Mouse (Mus musculus): Measurements from ENCODE around the gene Rdh1. TPM values are rescaled to one million over a fixed set of nuclear protein-coding genes. Genes with fewer than 3 reads are reported as not detected.
"Not testable (repeated sequence)": the region's sequence is repeated elsewhere in the genome, so short reads cannot be mapped to it uniquely, and the experiment has no call there.

Rdh1 gene
- total RNA-seq, 2 experiments from 2014 or later, result 0.05 to 0.08 TPM

DNA sequence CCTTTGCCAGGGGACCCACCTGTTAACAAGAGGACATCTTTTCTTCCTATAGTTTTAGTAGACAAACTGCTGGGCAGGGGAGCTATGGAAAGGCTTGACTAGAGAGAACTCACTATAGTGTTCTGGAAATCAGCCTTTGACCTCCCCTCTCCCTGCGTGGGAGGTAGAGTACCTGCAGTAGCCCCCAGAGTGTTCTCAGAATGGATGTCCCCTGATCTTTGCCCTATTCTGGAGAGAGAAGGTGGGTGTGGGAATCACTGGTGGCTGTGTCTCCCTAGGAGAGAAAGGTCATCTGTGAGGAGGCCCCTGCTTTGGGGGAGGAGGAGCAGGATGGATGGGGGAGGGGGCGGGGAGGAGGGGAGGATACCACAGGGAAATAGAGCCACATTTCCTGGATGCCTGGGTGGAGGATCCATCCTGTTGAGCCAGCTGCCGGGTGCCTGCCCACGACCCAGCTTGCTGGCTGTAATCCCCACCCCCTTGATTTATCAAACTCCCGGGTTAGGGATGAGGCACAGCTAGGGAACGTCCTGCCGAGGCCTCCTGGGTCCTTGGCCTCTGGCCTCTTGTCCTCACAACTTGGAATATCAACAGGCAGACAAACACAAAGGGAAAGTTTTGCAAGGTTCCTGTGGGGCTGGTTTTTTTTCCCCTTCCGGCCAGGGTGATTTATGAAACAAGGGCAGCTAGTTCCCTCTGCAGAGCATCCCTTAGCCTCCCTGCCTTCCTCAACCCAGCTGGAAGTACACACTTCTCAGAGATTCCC lies 10.5 kb upstream of the Rdh1 start:
- peak; percentile 57 for DNase-seq

DNA sequence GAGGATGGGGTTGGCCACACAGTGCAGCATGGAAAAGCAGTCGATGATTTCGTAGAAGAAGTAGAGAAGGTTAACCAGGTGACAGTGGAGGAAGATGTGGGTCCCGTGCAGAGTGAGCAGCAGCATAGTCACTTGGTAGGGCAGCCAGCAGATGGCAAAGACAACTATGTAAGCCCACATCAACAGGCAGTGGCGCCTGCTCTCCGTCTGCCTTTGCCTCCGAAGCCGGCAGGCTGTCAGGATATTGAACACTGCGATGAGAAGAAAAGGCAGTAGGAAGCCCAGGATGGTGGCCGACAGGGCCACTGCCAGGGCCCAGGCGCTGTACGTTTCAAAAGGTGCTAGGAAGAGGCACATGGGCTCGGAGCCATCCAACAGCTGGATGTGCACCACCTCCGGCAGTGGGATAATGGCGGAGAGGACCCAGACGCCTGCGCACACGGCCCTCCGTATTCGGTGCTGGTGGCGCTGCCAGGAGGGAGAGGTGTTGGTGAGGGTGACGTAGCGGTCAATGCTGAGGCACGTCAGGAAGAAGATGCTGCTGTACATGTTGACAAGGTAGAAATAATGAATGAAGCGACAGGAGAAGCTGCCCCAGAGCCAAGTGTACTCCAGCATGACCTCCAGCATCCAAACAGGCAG lies 9.3 kb upstream of the Rdh1 start:
- no peak for DNase-seq

DNA sequence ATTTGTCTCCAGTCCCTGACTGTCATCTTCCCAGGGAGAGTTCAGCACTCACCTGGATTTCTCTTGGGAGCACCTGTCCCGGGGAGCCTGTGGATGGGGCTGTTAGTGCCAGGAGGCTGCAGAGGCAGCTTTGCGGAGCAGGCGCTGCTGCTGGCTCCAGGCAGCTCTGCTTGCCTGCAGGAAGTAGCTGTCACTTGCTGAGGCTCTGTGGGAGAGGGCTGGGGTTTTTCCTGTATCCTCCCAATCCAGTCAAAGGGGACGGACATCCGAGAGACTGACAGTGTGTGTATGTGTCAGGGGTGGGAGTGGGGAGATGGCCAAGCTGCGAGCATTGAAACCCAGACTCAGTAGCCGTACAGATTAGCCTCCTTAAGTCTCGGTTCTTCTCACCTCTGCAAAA lies 8.0 kb upstream of the Rdh1 start, which contains the start of gene Gpr182:
TSS of gene Gpr182 (minus strand) at position 185 of the 400 bp plus-strand sequence.
- DNase-seq, result no peak

DNA sequence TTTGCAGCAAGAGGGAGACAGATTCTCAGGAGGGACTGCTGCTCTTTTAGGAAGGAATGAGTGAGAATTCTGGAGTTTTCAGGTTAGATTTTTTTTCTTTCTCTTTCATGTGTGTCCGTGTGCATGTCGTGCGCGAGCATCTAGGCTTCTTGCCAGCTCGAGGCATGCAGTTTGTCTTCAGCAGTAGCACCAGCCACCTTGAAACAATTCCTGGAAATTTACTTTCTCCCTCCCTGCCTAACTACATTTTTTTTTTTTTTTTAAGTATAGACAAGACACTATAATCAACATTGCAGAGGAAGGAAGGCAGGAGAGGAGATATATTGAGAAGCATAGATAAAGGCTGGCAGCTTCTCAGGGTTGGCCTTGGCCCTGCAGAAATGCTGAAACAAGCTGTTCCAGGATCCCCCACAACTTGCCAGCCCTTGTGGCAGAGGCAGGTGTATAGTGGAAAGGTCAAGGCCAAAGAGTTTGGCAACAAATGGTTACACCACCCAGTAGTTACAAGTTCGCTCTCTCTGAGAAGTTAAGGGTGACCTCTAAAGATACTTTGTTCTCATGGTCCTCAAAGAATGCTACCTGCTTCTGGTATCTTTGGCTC lies 4.9 kb upstream of the Rdh1 start:
- DNase-seq, result no peak

DNA sequence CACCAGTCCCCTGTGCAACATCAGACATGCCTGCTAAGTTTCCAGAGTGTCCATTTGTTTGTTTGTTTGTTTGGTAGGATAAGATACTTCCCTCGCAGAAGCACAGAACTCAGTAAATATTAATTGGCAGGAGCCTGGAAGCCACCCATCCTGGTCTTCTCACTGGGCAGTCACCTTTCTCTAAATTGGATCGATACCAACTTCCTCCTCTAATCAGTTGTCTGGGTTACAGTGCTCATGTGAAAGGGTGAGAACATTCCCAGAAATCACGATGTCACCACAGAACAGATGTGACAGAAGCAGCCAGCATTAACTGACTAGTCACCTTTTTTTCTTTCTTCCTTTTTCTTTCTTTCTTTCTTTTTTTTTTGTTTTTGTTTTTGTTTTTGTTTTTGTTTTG lies 4.3 kb upstream of the Rdh1 start:
- no peak for DNase-seq

DNA sequence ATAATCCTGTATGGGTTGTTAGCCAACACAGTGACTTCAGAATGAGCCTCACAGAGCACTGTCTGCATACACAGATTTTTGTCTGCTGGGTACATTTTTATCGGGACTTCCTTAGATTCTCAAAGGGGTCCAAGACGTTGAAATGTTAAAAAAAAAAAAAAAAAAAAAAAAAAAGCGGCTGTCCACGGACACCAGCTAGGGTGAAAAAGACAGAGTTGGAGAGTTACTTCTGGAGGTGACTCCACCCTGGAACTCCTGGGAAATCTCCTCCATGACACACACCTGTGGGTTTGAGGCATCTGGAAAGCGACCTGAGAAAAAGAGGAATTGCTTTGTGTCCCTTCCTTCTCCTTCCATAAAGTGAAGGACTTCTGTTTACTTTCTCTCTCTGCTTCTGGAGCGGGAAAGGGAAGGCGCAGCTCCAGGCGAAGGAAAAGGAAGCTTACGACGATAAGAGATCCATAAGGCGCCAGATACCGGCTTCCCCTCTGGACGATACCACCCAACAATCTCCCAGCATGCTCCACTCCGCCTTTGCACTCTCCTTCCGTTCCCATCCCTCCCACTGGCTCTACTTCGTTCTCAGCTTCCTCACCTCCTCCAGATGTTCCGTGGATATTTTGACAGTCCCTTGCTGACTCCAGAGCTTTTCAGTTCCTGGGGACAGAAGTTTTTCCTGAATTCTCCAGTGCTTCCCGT lies 3.6 kb upstream of the Rdh1 start:
- no peak for DNase-seq

DNA sequence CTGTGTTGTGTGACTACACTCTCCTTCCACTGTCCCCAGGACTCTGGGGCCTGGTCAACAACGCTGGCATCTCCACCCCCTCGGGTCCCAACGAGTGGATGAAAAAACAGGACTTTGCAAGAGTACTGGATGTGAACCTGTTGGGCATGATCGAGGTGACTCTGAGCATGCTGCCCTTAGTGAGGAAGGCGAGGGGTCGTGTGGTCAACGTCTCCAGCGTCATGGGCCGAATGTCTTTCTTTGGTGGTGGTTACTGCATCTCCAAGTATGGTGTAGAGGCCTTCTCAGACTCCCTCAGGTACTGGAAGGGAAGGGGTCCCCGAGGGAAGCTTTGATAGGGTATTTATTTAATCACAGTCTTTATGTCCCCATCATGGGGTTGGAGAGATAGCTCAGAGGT lies 3.4 kb downstream of the Rdh1 start:
- not testable (repeated sequence) for DNase-seq

DNA sequence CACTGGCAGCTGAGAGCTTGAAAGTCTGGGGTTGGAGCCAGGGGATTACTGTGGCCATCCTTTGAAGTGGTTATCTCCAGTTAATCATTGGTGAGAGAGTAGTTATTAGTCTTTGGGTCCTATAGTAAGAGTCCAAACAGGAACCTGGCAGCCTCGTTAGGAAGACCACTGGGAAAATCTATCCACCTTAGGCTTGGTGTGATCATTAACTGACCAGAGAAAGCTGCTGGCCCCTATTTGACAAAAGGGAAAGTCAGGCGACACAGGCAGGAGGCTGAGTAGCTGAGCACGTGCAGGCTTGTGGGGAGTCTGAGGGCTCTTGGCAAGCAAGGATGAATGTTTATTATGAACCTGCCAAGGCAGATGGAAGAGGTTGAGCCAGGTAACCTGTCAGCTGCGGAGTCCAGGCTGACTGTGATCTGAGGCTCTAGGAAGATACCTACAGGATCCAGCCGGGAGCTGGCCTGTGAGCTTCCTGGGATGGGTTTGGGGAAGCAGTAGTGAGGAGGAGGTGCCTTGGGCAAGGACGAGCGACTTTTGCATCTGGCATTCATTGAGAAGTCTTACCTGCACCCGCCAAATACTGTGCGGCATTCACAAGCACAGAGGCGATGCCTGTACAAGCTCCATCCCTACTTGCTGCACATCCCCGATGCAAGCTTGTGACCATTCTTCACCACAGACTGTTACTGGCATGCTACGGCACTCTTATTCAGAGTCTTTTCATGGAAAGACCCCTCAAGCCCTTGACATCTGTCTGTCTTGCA lies 4.6 kb downstream of the Rdh1 start:
- DNase-seq, result no peak

DNA sequence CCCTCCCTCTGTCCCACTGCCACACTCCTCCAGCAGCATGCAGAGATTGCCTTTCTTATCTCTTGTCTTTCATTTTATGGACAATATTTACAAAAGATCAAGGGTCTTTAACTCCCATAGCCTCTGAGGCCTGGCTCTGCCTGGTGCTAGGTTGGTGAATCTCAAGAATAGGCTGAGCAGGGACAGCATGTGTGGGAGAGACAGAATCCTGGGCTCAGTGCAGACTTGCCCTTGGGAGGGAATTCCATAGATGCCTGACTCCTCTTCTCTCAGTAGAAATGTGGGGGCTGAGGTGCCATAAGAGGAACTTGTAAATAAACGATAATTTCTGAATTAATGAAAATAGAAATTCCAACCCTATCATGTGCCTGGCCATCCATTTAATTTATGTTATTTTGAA lies 7.0 kb downstream of the Rdh1 start:
- no peak for DNase-seq

DNA sequence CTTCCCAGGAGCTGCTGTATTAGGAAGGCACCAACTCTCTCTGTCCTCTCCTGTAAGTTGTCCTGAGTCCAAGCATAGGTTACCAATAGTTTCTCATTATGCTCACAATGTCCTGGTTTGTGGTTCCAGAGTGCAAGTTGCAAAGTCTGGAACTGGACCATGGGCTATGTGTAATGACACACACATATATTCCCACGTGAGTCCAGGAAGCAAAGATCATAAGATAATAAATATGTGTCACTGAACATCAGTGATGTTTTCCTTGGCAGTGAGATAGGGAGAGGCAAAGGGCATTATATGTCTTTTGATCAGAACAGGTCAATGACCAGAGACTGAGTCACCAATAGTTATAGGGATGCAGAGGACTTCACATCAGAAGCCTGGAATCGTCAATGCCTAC lies 16.5 kb downstream of the Rdh1 start, which contains the start of gene Rdh9:
TSS of gene Rdh9 (plus strand) at position 376 of the 400 bp plus-strand sequence.
- no peak for DNase-seq

DNA sequence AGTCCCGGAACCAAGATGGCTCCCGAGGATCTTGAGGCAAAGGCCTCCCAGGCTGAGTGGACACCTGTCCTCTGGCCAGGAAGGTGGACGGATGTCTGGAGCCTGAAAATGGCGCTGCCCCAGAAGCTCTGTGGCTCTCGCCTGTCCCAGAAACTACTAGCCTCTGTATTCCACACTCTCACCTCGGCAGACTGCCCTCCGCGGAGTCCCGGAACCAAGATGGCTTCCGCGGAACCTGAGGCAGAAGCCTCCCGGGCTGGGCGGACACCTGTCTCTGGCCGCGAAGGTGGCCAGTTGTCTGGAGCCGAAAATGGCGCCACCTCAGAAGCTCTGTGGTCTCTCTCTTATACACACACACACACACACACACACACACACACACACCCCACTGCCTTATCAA lies 22.8 kb downstream of the Rdh1 start:
- DNase-seq, result not testable (repeated sequence)

DNA sequence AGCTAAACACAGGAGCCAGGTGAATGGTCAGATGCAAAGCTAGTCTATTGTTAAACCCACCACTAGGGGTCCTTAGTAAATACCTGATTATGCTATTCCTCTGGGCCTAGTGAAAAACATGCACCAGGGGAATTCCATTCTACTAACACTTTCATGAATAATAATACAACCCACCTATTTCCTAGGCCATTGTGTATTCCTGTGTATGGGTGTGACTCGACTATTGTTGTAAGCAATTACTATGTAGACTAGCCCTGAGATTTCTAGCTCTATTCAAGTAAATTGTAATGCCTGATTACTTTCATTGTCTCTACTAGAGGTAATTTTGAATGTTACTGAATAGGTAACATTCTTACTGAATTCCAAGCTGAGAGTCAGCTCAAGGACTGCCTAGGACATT lies 25.9 kb downstream of the Rdh1 start:
- DNase-seq, result not testable (repeated sequence)

DNA sequence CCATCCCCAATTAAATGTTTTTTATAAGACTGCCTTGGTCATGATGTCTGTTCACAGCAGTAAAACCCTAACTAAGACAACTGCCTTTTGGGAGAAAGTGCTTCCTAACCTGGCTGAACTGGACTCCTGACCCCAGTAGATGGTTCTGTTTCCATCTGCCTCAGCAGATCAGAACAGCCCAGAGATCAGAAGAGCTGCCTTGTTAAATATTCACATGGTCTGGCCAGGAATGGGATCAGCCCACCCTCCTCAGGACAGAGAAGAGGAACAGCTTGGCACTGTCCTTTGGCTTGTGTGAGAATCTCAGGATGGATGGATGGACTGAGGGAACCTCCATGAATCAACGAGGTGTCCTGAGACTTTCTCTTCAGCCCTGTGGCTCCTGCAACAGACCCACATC lies 39.8 kb downstream of the Rdh1 start:
- no peak for DNase-seq

DNA sequence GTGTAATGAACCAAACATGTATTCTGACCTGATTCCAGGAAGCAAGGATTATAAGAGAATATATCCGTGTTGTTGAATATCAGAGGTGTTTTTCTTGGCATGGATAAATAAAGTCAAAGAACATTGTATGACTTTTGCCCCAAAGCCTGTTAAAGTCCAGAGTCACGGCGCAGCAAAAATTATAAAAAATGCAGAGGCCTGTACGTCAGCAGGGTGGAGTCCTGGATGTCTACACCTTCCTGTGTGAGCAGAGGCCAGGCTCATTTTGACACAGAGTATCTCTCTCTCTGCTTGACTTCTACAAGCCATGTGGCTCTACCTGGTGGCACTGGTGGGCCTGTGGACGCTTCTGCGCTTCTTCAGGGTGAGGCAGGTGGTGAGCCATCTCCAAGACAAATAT lies 41.4 kb downstream of the Rdh1 start, which contains the start of gene Rdh16:
TSS of gene Rdh16 (plus strand) at position 262 of the 400 bp plus-strand sequence.
- no peak for DNase-seq

DNA sequence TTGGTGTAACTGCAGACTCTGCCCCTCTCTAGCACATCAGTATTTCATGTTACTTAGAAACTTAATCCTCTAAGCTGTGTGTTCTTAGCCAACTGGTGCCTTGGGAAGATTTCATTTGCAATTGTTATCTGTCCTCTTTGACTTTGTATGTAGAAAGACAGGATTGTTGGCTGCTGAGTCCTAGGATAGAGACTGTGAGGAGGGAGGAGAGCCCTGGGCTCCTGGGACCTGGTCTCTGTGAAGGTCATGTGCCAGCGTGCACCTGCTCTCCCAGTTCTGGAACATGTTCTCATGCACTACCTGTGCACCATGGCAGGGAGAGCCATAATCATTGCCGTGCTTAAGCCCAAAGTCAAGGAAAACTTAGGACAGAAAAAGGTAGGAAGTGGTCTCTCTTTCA lies 42.1 kb downstream of the Rdh1 start:
- DNase-seq, result no peak

DNA sequence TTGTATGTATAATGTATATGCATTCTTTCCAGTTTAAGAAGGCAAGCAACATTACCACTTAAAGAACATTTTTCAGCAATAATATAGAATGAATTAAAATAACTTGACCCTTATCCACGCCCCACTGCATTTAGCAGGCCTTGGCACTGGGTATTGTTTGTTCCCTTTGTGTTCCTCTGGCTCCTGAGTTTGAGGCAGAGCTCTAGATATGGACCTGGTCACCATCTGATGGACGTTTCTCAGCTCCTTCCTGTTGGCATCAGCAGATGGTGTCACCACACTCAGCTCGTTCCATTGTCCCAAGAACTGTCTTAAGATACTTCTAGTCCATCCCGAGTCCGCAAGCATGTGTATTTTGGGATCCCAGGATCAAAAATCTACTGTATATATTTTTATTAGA lies 42.7 kb downstream of the Rdh1 start:
- no peak for DNase-seq

DNA sequence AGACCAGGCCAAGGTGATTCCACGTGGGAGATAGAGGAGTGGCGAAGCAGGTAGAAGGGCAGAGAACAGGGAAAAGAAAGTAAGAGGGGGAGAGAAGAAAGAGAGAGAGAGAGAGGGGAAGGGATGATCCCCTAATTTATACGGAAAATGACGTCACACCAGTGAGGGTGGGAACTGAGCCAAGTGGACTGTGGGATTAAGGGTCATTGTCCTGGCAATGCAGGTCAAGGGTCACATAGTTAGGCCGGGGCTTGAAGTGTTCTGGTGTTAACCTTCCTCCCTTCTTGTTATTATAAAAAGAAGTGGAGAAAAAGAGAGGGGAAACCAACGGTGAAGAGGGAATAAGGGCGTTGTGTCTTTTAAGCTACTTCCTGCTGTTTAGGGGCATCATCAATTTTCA lies 44.9 kb downstream of the Rdh1 start:
- DNase-seq, result no peak

DNA sequence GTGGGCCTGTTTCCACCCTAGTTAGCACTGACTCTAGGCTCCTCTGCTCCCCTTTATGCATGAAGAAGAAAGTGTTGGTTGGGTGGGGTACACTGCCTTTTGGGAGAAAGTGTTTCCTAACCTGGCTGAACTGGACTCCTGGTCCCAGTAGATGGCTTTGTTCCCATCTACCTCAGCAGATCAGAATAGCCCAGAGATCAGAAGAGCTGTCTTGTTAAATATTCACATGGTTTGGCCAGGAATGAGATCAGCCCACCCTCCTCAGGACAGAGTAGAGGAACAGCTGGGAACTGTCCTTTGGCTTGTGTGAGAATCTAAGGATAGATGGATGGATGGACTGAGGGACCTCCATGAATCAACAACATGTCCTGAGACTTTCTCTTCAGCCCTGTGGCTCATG lies 56.4 kb downstream of the Rdh1 start:
- no peak for DNase-seq

DNA sequence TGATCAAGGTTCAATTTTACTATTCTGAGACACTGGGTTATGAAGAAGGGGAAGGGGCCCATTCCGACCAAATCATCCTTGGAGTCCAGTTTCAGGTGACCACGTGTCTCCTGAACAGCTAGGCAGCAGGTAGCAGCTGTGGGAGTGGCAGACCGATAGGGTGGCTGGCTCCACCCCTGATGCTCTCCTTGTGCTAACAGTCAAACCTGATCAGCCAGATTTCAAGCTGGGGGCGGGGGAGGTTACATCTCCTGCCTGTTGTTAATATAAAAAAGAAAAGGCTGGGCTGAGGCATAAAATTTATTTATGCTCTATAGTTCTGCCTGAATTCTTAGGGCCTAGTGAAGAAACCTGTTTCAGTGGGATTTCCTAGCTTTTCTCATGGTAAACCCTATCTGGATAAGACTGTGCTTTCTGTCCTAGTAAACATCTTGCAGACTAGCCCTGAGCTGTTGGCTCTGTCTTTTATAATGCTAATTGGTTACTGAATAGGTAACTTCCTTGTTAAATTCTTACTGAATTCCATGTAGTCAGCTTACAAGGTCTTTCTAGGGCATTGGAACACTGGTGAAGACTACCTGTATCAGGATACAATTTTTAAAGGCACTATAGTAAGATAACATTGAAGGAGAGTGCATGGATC lies 57.9 kb downstream of the Rdh1 start:
- DNase-seq, result not testable (repeated sequence)
